Mouse (Mus musculus) adrenal gland, adult 10 weeks (tissue): Measurements from ENCODE around the gene Aqp11. TPM values are rescaled to one million over a fixed set of nuclear protein-coding genes. Genes with fewer than 3 reads are reported as not detected.

Experiments used
- polyA plus RNA-seq: library from polyadenylated mRNA; stranded (reverse); fragments of 350-450 nt; fragmentation: Illumina TruSeq; extraction: RNeasy Lipid Tissue Mini Kit (QIAGEN cat#74804); gene quantifications from one replicate; pipeline ENCODE4 v1.2.3, GENCODE M21; 2014; ENCODE audit warnings: low read depth, low replicate concordance

Gene Aqp11
- polyA plus RNA-seq = 5.0 TPM

GRCm38 (mm10) chr7:97737638-97738456, at the start of gene Aqp11:
Aqp11 (minus strand) TSS chr7:97738289.

GRCm38 (mm10) chr7:97696506-97697254, 41.4 kb downstream of the Aqp11 start, which contains the start of gene Clns1a:
Clns1a (plus strand) TSS chr7:97696634.

Other genes starting within 250 kb of the Aqp11 start
- 15.6 TPM for gene Aamdc, start 158.8 kb downstream of the Aqp11 start, polyA plus RNA-seq
- 35.8 TPM for gene Rsf1, start 158.4 kb downstream of the Aqp11 start, polyA plus RNA-seq
- 82.6 TPM for gene Clns1a, start 41.7 kb downstream of the Aqp11 start, polyA plus RNA-seq
- gene Pak1, start 50.3 kb upstream of the Aqp11 start, polyA plus RNA-seq = 62.4 TPM
- gene Gdpd4, start 181.7 kb upstream of the Aqp11 start, polyA plus RNA-seq = not detected